Mouse (Mus musculus) cerebellum, postnatal 10 days (tissue): ENCODE results near the gene Atp6v0b.
A peak's percentile ranks its signal among the peaks of the same experiment; 100 is the strongest.

Experiments
- DNase-seq, 2 experiments: peaks; one replicate each; pipeline ENCODE4 v3.0.0; 2021; ENCODE audit warnings: mixed read lengths in 2 of 2

Gene Atp6v0b

GRCm38 (mm10) chr4:117870437-117870836 is 16.7 kb downstream of the Atp6v0b start:
- DNase-seq: no peak

- no peak for DNase-seq
Observed at GRCm38 (mm10) chr4:117869317-117869716, 17.8 kb downstream of the Atp6v0b start.

- DNase-seq: peak; percentile 83 to 85
Observed at GRCm38 (mm10) chr4:117867823-117868222, 19.3 kb downstream of the Atp6v0b start.

- no peak for DNase-seq
Observed at GRCm38 (mm10) chr4:117867000-117867399, 20.1 kb downstream of the Atp6v0b start.

- DNase-seq: peak; percentile 63 to 74
Observed at GRCm38 (mm10) chr4:117866083-117866482, 21.1 kb downstream of the Atp6v0b start.

GRCm38 (mm10) chr4:117862823-117863222 is 24.3 kb downstream of the Atp6v0b start:
- DNase-seq: peak; percentile 62 to 69

GRCm38 (mm10) chr4:117860570-117860969 is 26.6 kb downstream of the Atp6v0b start:
- no peak for DNase-seq

GRCm38 (mm10) chr4:117858794-117859193 is 28.3 kb downstream of the Atp6v0b start:
- DNase-seq: peak; percentile 82 to 88

- DNase-seq: peak; percentile 65 to 69
Observed at GRCm38 (mm10) chr4:117855146-117855545, 32.0 kb downstream of the Atp6v0b start.

GRCm38 (mm10) chr4:117852152-117852868 is 34.8 kb downstream of the Atp6v0b start:
- no peak for DNase-seq

GRCm38 (mm10) chr4:117850871-117851270 is 36.3 kb downstream of the Atp6v0b start:
- no peak for DNase-seq

- peak; percentile 82 to 87 for DNase-seq
Observed at GRCm38 (mm10) chr4:117850176-117850575, 37.0 kb downstream of the Atp6v0b start.

- DNase-seq: peak in 1 of 2 experiments; percentile 45
Observed at GRCm38 (mm10) chr4:117849506-117849905, 37.6 kb downstream of the Atp6v0b start.

- DNase-seq: peak in 1 of 2 experiments; percentile 55
Observed at GRCm38 (mm10) chr4:117849063-117849462, 38.1 kb downstream of the Atp6v0b start.

- DNase-seq: peak; percentile 82 to 91
Observed at GRCm38 (mm10) chr4:117847011-117847410, 40.1 kb downstream of the Atp6v0b start.

- no peak for DNase-seq
Observed at GRCm38 (mm10) chr4:117846261-117846660, 40.9 kb downstream of the Atp6v0b start.

GRCm38 (mm10) chr4:117845316-117845715 is 41.8 kb downstream of the Atp6v0b start:
- DNase-seq: peak; percentile 63 to 76

- DNase-seq: no peak
Observed at GRCm38 (mm10) chr4:117844467-117844866, 42.7 kb downstream of the Atp6v0b start.

- DNase-seq: peak; percentile 68 to 80
Observed at GRCm38 (mm10) chr4:117843101-117843500, 44.0 kb downstream of the Atp6v0b start.

GRCm38 (mm10) chr4:117841566-117841965 is 45.6 kb downstream of the Atp6v0b start:
- no peak for DNase-seq

GRCm38 (mm10) chr4:117840821-117841220 is 46.3 kb downstream of the Atp6v0b start:
- no peak for DNase-seq

- DNase-seq: no peak
Observed at GRCm38 (mm10) chr4:117839366-117839765, 47.8 kb downstream of the Atp6v0b start.

- DNase-seq: no peak
Observed at GRCm38 (mm10) chr4:117837271-117837670, 49.9 kb downstream of the Atp6v0b start.

GRCm38 (mm10) chr4:117836204-117836767 is 50.8 kb downstream of the Atp6v0b start:
- peak; percentile 89 to 92 for DNase-seq
